11 mouse cellular contexts compared by ENCODE assay signal in the genomic region with DNA sequence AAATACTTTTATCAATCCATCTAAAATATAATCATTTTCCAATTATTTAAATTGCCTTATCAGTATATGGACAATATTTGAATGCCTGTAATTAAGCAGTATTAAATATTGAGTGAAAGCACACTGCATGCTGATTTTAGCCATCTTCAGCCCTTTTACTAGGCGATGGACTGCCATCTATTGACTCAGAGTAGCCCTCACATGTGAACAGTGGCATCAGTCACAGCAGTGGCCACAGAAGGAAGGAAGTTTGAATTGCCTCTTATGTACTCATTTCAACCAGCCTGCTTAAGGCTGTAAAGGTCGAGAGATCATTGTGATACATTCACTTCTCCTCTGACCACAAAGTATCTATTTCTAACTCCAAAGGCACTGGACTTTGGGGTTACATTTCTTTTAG.
DNase-seq lines count a peak whose midpoint lies in the region; ATAC-seq lines count a peak whose summit lies in the region.
"Had no signal": no experiment of that assay in that cellular context is flagged by ENCODE, and none has a peak within 500 bp of the region (broad histone marks: within the 10 kb centered on the region; RNA-seq: fewer than 3 reads in every experiment).

No protein-coding gene starts in this region.

- H3K4me1 ChIP-seq in kidney, embryonic 16.5 days (ENCODE audit: insufficient read depth, low read length): no peaks in the 10 kb centered on the region

- no peak for ATAC-seq in kidney, embryonic 16.5 days (ENCODE audit: low FRiP score, low TSS enrichment)

- no peak overlapping the region for H3K9ac ChIP-seq in kidney, embryonic 16.5 days (replicated peaks; ENCODE audit: low read length)
- H3K9ac ChIP-seq: forebrain, embryonic 12.5 days; hindbrain, embryonic 13.5 days; limb, embryonic 13.5 days had no signal

- H3K27ac ChIP-seq in kidney, embryonic 16.5 days (ENCODE audit: low read length): no peak overlapping the region
- peak overlapping the region; percentile 10; the same call in 1 of the 2 replicates for H3K27ac ChIP-seq in macrophage
- H3K27ac ChIP-seq: forebrain, embryonic 12.5 days; hindbrain, embryonic 13.5 days; limb, embryonic 13.5 days had no signal

- DNase-seq in cerebellum, postnatal 14 days: peak; percentile 32 to 35
- no peak for DNase-seq in cerebellum, adult 9-11 months
- peak; percentile 11 to 17 for DNase-seq in kidney, postnatal 36 days
- peak; percentile 11 for DNase-seq in Muller cell, postnatal 12 days (ENCODE audit: inconsistent ontology term)
- no peak for DNase-seq in adrenal gland, adult 8-10 months
- no peak for DNase-seq in layer of hippocampus, adult 11-12 months (ENCODE audit: low spot score)

- 63% methylated on average over 2 of the region's 2 CpGs for WGBS in kidney, embryonic 16.5 days
- 11% methylated on average over 2 of the region's 2 CpGs for WGBS in macrophage (ENCODE audit: missing documents)

- H3K36me3 ChIP-seq in kidney, embryonic 16.5 days (ENCODE audit: insufficient read depth, low read length): no peaks in the 10 kb centered on the region
- no peaks in the 10 kb centered on the region for H3K36me3 ChIP-seq in macrophage (ENCODE audit: inconsistent target)
- H3K36me3 ChIP-seq: forebrain, embryonic 12.5 days; hindbrain, embryonic 13.5 days; limb, embryonic 13.5 days had no signal

- no peak overlapping the region for H3K4me2 ChIP-seq in kidney, embryonic 16.5 days (replicated peaks; ENCODE audit: low read depth, low read length)
- H3K4me2 ChIP-seq: forebrain, embryonic 12.5 days; hindbrain, embryonic 13.5 days; limb, embryonic 13.5 days had no signal

- no peaks in the 10 kb centered on the region for H3K9me3 ChIP-seq in kidney, embryonic 16.5 days (ENCODE audit: low read length)
- H3K9me3 ChIP-seq: forebrain, embryonic 12.5 days; hindbrain, embryonic 13.5 days; limb, embryonic 13.5 days had no signal

- H3K4me3 ChIP-seq in kidney, embryonic 16.5 days (ENCODE audit: low read length): no peak overlapping the region
- no peak overlapping the region for H3K4me3 ChIP-seq in macrophage (ENCODE audit: inconsistent target)
- H3K4me3 ChIP-seq: forebrain, embryonic 12.5 days; hindbrain, embryonic 13.5 days; limb, embryonic 13.5 days had no signal

- H3K27me3 ChIP-seq in kidney, embryonic 16.5 days (ENCODE audit: insufficient read depth, low read length): no peaks in the 10 kb centered on the region
- H3K27me3 ChIP-seq: forebrain, embryonic 12.5 days; hindbrain, embryonic 13.5 days; limb, embryonic 13.5 days had no signal

- H3K79me2 ChIP-seq in macrophage (ENCODE audit: inconsistent target): no peaks in the 10 kb centered on the region

Comparison
In these comparisons a context has a peak if more than half of its experiments do, and no peak if none do; other contexts are left out.
1. DNase-seq: peak in cerebellum, postnatal 14 days (2 of 2), kidney, postnatal 36 days (2 of 2) and Muller cell, postnatal 12 days (single experiment); none in cerebellum, adult 9-11 months (single experiment), adrenal gland, adult 8-10 months (single experiment) and layer of hippocampus, adult 11-12 months (single experiment).